8 mouse cellular contexts compared by ENCODE assay signal in the genomic region with DNA sequence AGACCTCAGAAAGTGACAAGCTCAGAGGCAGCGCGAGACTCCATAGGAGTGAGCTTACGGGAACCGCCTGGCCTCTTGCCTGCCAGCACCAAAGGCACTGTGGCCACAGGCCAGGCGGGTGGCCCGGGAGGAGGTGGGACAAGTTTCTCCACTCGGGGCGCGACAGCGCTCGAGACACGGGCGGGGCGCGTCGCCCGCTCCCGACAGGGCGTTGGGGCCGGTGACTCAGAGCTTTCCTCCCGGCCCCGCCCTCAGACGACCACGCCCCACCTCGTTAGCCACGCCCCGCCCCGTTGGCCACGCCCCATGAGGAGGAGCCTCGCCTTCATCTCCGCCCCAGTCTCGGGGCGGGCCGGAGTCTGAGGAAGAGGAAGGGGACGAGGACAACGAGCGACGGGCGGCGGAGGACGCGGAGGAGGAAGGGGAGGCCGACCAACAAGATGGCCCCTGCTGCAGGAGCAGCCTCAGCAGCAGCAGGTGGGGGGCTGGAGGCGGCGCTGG. TPM values are rescaled to one million over a fixed set of nuclear protein-coding genes. Genes with fewer than 3 reads are reported as not detected.
DNase-seq lines count a peak whose midpoint lies in the region; ATAC-seq lines count a peak whose summit lies in the region.

A gene (plus strand): TSS at position 362 of the 501 bp plus-strand sequence.

- peak within 1 kb of the TSS; percentile 94 for H3K4me3 ChIP-seq in forebrain, embryonic 14.5 days (ENCODE audit: low read depth, low read length)
- H3K4me3 ChIP-seq in neural tube, embryonic 15.5 days (replicated peaks): peak within 1 kb of the TSS; percentile 91

- no peaks in the 10 kb centered on the region for H3K36me3 ChIP-seq in forebrain, embryonic 14.5 days (ENCODE audit: control insufficient read depth, insufficient read depth, low read length)
- H3K36me3 ChIP-seq in neural tube, embryonic 15.5 days: no peaks in the 10 kb centered on the region

- under 1% methylated on average over 34 of the region's 45 CpGs for WGBS in forebrain, embryonic 14.5 days
- WGBS in neural tube, embryonic 15.5 days: 0% methylated on average over 42 of the region's 45 CpGs

- H3K4me2 ChIP-seq in forebrain, embryonic 14.5 days (ENCODE audit: low read length): peak within 1 kb of the TSS; percentile 74
- peak within 1 kb of the TSS; percentile 74 for H3K4me2 ChIP-seq in neural tube, embryonic 15.5 days

- peak; percentile 95 for ATAC-seq in forebrain, embryonic 14.5 days
- ATAC-seq in neural tube, embryonic 15.5 days (ENCODE audit: low FRiP score): peak; percentile 97

- H3K9me3 ChIP-seq in forebrain, embryonic 14.5 days (replicated peaks; ENCODE audit: control insufficient read depth, low read length): no peaks in the 10 kb centered on the region
- H3K9me3 ChIP-seq in neural tube, embryonic 15.5 days (replicated peaks): no peaks in the 10 kb centered on the region

- H3K4me1 ChIP-seq in forebrain, embryonic 14.5 days (ENCODE audit: control insufficient read depth, insufficient read depth, low read length): peaks cover 6% of the 10 kb centered on the region
- peaks cover 15% of the 10 kb centered on the region for H3K4me1 ChIP-seq in neural tube, embryonic 15.5 days

- intact Hi-C loops in heart, postnatal 14 days (cut with DNase I): loop anchor here (5.0 kb wide), 1 partner anchor 114 kb away; a partner anchor contains a TSS

- no peaks in the 10 kb centered on the region for H3K27me3 ChIP-seq in forebrain, embryonic 14.5 days (replicated peaks; ENCODE audit: control insufficient read depth, insufficient read depth, low read length)
- no peaks in the 10 kb centered on the region for H3K27me3 ChIP-seq in neural tube, embryonic 15.5 days (replicated peaks)

- H3K27ac ChIP-seq in forebrain, embryonic 14.5 days (ENCODE audit: low read depth, low read length): peak within 1 kb of the TSS; percentile 87
- peak within 1 kb of the TSS; percentile 90 for H3K27ac ChIP-seq in neural tube, embryonic 15.5 days (replicated peaks)

- DNase-seq in ES-CJ7 (ENCODE audit: low read depth, low spot score): peak; percentile 94
- DNase-seq in cerebellum, adult 11 months: peak; percentile 98
- DNase-seq in forebrain, embryonic 14.5 days (ENCODE audit: low spot score): peak; percentile 92
- peak; percentile 99 to 100 for DNase-seq in heart, postnatal 14 days
- DNase-seq in layer of hippocampus, adult 11-12 months (ENCODE audit: low spot score): peak; percentile 96
- peak; percentile 96 to 97 for DNase-seq in lung, adult 18-20 months
- DNase-seq in testis, postnatal 14 days (ENCODE audit: low spot score): peak; percentile 96

- peak within 1 kb of the TSS; percentile 97 for H3K9ac ChIP-seq in forebrain, embryonic 14.5 days (ENCODE audit: low read length)
- H3K9ac ChIP-seq in neural tube, embryonic 15.5 days (replicated peaks): peak within 1 kb of the TSS; percentile 96

RNA-seq across cellular contexts. Expression of the gene that starts here (rescaled TPM):
- 7.1 and 10.4 TPM in 2 replicates for polyA plus RNA-seq in forebrain, embryonic 14.5 days (2014; fragmentation: Nextera tagmentation; extraction: Ambion mirVana)
- total RNA-seq in heart, postnatal 14 days (2021): 10 to 100 TPM; 48.0 to 48.5 TPM
- 6.1 and 7.3 TPM in 2 replicates for polyA plus RNA-seq in neural tube, embryonic 15.5 days (2015; fragmentation: Nextera tagmentation; extraction: Ambion mirVana)

Comparison
In these comparisons a context has a peak if more than half of its experiments do, and no peak if none do; other contexts are left out.
1. Peak in every context shown above with its lines: DNase-seq, ATAC-seq, H3K4me3 ChIP-seq and H3K27ac ChIP-seq.